Mouse (Mus musculus) thymus, postnatal 36 days (tissue): ENCODE data around the gene Aars2.
A peak's percentile ranks its signal among the peaks of the same experiment; 100 is the strongest.

Source experiments
- DNase-seq, 2 experiments: peaks; one replicate each; pipeline ENCODE4 v3.0.0; 2022; ENCODE audit warnings: mixed read lengths in 2 of 2

The Aars2 gene

DNA sequence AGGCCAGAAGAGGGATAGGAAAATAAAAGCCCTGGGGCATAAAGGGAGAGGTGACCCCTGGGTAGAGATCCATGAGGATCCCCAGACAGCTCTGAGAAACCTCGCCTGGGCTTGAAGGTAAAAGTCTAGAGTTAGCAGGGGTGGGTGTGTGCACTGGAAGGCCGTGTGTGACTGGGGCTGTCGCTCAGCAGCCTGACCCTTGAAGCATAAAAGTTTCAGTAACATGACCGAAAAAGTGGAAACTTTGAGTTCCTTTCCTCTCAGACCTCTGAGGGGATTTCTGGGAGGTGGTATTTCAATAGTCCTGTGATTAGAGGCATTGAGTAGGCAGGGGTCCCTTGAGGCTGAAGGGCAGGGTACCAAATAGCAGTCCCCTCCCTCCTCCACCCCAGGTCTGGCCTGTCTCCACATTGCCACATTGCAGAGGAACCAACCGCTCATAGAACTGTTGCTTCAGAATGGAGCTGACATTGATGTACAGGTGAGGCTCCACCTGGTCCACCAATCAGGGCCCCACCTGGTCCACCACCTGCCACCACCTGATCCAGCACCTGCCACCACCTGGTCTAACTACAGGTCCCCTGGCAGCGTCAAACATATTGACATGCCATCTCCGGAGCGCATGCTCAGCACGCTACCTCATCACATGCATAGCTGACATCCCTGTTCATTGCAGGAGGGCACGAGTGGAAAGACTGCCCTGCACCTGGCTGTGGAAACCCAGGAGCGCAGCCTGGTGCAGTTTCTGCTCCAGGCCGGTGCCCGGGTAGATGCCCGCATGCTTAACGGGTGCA lies 53.3 kb downstream of the Aars2 start:
- DNase-seq: no peak

DNA sequence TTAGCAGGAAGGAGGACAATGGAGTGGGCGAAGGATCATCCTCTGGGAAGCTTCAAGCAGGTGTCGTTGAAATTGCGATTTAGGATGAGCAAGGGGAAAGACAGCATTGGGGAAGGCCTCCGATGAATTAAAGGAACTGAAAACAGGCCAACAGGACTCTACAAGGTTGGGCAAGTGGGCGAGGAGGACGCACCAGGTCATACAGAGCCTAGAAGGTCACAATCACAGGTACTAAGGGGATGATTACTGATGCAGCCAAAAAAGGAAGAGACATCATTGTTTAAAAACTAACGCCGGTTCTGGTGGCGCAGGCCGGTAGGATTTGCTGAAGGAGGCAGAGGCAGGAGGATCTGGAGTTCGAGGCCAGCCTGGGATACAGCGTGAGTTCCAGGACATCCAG lies 56.6 kb downstream of the Aars2 start:
- DNase-seq: peak in 1 of 2 experiments; percentile 21

DNA sequence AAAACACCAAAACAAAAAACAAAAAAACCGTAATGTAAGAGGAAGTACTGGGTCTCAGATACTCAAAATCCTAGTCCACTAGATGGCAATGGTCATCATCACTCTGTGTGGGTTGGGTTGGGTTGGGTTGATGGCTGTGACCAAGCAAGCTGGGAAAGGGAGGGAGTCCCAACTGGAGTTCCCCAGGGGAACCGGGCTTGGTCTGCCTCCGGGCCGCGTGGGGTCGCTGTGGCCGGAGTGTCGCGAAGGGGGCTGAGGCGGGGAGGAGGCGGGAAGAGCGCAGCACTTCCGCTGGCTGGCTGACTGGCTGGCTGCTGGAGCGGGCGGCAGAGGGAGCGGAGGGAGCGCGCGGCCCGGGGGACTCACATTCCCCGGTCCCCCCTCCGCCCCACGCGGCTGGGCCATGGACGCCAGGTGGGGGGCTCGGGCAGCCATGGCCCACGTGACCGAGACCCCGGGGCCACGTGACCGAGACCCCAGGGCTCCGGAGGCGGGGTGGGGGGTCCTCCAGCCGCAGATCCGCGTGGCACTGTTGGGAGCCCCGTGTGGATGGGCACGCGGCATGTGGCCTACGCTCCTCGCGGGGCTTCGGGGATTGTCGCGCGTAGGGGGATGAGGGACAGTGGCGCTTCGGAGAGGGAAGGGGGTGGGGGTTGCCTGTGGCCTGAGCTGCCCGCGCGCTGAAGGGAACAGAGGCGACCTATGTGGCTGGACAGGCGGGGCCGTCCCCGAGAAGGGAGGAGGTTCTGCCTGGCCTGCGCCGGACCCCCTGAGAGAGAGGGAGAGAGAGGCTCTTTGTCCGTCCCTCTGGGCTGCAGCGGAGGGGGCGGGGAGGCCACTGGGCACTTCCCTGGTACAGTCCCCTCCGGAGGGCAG lies 57.3 kb downstream of the Aars2 start, which contains the start of gene Slc35b2:
Slc35b2 (plus strand) TSS at position 220 of the 876 bp plus-strand sequence.
- peak; percentile 89 to 90 for DNase-seq

DNA sequence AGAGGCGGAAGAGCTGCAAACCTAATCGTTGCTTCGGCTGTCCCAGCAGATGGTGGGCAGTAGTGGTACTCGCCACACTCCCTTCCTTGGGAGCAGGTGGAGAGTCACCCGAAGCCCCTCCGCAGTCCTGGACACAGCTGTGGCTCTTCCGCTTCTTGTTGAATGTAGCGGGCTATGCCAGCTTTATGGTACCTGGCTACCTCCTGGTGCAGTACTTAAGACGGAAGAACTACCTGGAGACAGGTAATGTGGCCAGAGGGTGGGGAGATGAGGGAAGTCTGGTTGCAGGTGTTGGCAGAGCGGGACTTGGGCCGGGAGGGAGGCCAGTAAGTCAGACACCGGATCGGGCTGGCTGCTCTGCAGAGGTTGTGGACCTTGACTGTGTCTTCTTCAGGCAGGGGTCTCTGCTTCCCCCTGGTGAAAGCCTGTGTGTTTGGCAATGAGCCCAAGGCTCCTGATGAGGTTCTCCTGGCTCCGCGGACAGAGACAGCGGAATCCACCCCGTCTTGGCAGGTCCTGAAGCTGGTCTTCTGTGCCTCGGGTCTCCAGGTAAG lies 58.0 kb downstream of the Aars2 start:
- no peak for DNase-seq

DNA sequence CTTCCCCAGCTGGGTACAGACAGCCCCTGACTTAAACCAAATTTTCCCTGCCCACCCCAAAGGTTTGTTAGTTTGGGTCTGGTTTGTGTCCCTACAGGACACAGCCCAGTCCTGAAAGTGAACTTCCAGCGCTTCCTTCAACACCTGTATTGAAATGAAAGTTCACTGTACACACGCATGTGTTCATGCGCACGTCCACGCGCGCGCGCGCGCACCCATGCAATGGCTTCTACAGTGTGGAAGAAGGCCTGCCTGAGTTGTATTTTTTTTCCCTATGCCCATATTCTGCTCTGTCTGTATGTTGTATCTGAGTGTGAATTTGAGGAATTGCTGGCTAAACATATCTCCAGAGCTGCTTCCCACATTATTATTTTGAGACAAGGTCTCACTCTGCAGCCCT lies 58.5 kb downstream of the Aars2 start:
- DNase-seq: no peak

GRCm38 (mm10) chr17:45566031-45566359 lies 59.4 kb downstream of the Aars2 start:
- DNase-seq: no peak

DNA sequence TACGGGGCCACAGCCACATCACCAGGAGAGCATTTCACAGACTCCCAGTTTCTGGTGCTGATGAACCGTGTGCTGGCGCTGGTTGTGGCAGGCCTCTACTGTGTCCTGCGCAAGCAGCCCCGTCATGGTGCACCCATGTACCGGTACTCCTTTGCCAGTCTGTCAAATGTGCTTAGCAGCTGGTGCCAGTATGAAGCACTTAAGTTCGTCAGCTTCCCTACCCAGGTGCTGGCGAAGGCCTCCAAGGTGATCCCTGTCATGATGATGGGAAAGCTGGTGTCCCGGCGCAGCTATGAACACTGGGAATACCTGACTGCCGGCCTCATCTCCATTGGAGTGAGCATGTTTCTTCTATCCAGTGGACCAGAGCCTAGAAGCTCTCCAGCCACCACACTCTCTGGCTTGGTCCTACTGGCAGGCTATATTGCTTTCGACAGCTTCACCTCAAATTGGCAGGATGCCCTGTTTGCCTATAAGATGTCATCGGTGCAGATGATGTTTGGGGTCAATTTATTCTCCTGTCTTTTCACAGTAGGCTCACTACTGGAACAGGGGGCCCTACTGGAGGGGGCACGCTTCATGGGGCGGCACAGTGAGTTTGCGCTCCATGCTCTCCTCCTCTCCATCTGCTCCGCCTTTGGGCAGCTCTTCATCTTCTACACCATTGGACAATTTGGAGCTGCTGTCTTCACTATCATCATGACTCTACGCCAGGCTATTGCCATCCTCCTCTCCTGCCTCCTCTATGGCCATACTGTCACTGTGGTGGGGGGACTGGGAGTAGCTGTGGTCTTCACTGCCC lies 59.9 kb downstream of the Aars2 start:
- DNase-seq: no peak

DNA sequence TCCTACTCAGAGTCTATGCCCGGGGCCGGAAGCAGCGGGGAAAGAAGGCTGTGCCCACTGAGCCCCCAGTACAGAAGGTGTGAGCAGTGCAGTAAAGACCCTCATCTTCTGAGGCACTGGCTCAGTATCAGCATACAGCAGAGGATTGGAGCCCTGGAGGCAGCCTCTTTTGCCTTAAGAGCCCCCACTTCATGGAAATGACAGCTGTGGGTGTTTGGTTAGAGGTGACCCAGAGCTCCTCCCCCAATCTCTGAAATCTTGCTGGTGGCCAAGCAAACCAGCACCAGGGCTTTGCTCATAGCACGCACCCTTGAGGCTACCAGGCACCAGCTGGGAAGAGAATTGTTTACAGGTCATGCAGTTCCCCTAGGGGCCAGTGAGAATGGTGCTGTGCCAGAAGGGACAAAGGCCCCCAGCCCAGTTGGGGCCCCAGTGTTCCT lies 60.5 kb downstream of the Aars2 start:
- DNase-seq: no peak

DNA sequence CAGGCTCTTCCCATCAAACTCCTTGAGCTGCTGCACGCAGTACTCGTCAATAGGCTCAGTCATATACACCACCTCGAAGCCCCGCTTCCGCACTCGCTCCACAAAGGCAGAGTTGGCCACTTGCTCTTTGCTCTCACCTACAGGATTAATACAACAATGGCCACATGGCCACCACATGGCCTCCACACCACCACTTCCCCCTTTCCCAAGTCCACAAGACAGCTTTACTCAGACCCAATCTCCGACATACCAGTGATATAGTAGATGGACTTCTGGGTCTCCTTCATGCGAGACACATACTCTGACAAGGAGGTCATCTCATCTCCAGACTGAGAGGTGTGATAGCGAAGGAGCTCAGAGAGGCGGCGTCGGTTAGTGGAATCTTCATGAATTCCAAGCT lies 62.3 kb downstream of the Aars2 start:
- DNase-seq: no peak

- no peak for DNase-seq
Observed at GRCm38 (mm10) chr17:45569999-45570398, 63.4 kb downstream of the Aars2 start.
